Mouse (Mus musculus) erythroblast, embryonic 14.5 days (primary cell): ENCODE data around the gene Zfp513.

Experiments
- GATA1 ChIP-seq: IDR thresholded peaks from 2 replicates; pipeline ENCODE4 v1.6.1; 2012; ENCODE audit warnings: low read length, inconsistent platforms, mixed read lengths
- TAL1 ChIP-seq: IDR thresholded peaks from 3 replicates; pipeline ENCODE4 v1.6.1; 2012; ENCODE audit warnings: low read length, inconsistent platforms, mixed read lengths

- TF ChIP-seq TAL1, result no peak
- TF ChIP-seq GATA1, result no peak
These were observed 22.1 kb downstream of the Zfp513 start, which contains the start of the genes Gm29609 and Gtf3c2 for GRCm38 (mm10) chr5:31179766-31180630.
